Mouse (Mus musculus) regulatory T cell (primary cell): ENCODE measurements at regions not wholly inside any gene's neighbourhood (a gene's known extent, or its start where the extent isn't known, plus 50 kb on each side); places are given as distances from the start of the nearest gene placed in this dataset.

ENCODE experiments used
- in situ Hi-C: fragments of 300-600 bp; cut with MboI, MseI; formaldehyde crosslinking; loops from one replicate; pipeline ENCODE4 v1.15.1; 2025; ENCODE audit warnings: high pct_unique_total_duplicates

GRCm38 (mm10) chr16:13040312-13041100 is 69.0 kb upstream of the Ercc4 start:
- in situ Hi-C loops, result no loop called here

- in situ Hi-C loops, result no loop called here
Measured at GRCm38 (mm10) chr16:13041356-13041755, 68.1 kb upstream of the Ercc4 start.

GRCm38 (mm10) chr16:13045079-13045590 is 64.3 kb upstream of the Ercc4 start:
- in situ Hi-C loops, result no loop called here

- in situ Hi-C loops, result no loop called here
Measured at GRCm38 (mm10) chr16:13046366-13047120, 62.9 kb upstream of the Ercc4 start.

- in situ Hi-C loops, result no loop called here
Measured at GRCm38 (mm10) chr16:13049321-13049720, 60.2 kb upstream of the Ercc4 start.

- in situ Hi-C loops, result loop anchor here (25.0 kb wide), 1 partner anchor 937 kb away; the partner anchor contains the start of genes 2900011O08Rik and Ifitm7
Measured at GRCm38 (mm10) chr16:13050225-13050892, 59.1 kb upstream of the Ercc4 start.

- in situ Hi-C loops, result loop anchor here (25.0 kb wide), 1 partner anchor 932 kb away; the partner anchor contains the start of genes 2900011O08Rik and Ifitm7
Measured at GRCm38 (mm10) chr16:13054956-13055355, 54.5 kb upstream of the Ercc4 start.
